Mouse (Mus musculus) left cerebral cortex, postnatal 14 days (tissue): ENCODE data around the gene Chchd5. TPM values are rescaled to one million over a fixed set of nuclear protein-coding genes. Genes with fewer than 3 reads are reported as not detected.
A peak's percentile ranks its signal among the peaks of the same experiment; 100 is the strongest.

Experiments used
- DNase-seq, 2 experiments: peaks; one replicate each; pipeline ENCODE4 v3.0.0; 2021 to 2022; ENCODE audit warnings: low spot score in 2 of 2, mixed read lengths in 1 of 2
- intact Hi-C: fragments of 180-260 bp; cut with DNase I; formaldehyde crosslinking; loops from one replicate; pipeline ENCODE4 v1.15.1; 2025
- total RNA-seq, 2 experiments: library from RNA; stranded (reverse); gene quantifications; 2 replicates each; pipeline ENCODE4 v1.2.3; 2021

Chchd5 gene
- total RNA-seq, 2 experiments from 2014 or later = 10.4 to 10.5 TPM

DNA sequence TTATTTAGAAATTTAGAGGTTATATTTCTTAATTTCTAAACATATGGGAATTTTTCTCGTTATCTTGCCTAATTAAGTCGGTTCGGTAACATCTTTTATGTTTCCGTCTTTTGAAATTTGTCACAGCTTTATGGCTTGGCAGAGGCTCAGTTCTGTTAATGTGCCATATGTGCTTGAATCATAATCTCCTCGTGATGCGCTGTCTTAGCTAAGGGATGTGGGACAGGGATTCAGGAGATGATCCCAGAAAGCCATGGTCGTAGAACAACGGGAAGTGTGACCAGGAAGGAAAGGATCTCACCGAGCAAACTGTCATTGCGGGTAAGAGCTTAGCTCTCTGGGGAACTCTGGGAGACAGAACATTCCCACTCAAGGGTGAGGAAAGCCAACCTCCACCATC, 10.4 kb downstream of the Chchd5 start:
- intact Hi-C loops = no loop called here
- peak; percentile 52 to 72 for DNase-seq

DNA sequence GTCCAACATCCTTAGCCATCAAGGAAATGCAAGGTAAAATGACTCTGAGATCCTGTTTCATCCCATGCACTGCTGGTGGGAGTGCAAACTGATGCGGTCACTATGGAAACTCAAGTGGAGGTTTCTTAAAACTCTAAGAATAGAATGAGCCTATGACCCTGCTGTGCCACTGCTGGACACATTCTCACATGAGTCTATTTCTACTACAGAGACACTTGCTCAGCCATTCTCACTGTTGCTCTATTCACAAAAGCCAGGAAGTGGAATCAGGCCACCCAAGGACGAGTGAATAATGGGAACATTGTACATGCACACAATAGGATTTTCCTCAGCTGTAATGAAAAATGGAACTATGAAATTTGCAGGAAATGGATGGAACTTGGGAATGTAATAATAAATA, 19.3 kb downstream of the Chchd5 start:
- DNase-seq = no peak
- intact Hi-C loops = no loop called here

DNA sequence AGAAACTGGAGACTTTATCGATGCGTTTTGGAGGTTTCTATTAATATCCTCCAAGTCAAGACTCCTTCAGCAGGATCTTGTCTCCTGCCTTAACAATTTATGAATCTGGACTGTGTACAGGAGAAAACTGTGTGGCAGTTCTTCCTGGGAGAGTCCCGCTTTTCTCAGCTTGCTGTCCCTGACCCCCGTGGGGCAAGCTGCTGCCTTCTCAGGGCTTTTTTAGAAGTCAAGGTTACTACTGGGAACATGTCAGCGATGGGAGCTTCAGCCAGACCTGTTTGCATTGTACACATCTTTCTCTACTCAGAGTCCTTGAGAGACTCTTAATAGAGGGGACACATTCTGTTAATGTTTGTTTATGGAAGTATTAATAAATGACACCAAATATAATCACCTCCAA, 20.9 kb downstream of the Chchd5 start:
- DNase-seq = no peak
- intact Hi-C loops = no loop called here

DNA sequence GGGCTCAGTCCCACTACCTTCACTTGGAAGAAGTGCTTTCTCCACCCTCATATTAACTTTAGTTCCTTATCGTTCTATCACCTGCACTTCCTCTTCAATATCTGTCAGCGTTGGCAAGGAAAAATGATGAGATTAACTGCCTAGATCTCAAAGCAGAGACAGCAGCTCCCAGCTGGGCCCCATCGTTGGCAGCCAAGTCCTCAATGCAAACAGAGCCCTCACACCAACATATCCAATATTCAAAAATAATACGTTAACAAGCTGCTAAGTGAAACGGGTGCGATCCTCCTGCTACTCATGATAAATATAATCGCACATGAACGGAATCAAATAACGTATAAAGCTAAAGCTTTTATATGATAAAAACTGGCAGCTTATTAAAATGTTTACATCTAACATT, 21.6 kb downstream of the Chchd5 start:
- intact Hi-C loops = no loop called here
- DNase-seq = no peak

DNA sequence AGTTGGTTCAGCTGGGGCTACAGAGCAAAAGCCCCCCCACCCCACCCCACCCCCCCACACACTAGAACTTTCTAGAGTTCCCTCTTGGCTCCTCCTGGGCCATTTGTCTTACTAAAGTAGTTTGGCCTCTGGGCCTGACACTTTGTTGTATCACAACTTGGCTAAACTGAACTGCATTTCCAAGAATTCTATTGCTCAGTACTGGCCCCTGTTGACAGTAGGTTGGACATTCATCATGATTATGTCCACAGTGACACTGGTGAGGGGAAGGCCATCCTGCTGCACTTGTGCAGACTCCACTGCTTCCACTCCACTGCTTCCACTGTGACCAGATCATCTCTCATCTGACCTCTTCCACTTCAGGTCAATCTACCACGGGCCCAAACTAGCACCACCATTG, 23.3 kb downstream of the Chchd5 start:
- no peak for DNase-seq
- intact Hi-C loops = no loop called here

DNA sequence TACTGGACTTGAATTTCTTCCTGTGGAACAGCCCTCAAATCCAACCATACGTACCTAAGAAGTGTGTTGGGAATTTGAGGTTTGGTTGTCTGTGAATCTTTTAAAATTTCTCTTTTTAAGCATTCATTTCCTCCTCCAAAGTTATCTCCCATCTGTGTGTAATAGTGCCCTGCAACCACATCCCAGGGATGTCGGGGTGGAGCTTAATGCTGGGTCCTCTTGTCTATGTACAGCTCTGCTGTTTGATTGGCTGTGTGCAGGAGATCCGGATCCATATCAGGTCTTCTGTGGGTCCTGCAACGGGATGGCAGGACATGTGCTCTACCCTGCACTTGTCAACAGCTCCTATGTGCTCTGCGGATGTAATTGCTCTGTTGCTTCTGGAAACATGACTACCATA, 35.3 kb downstream of the Chchd5 start:
- no peak for DNase-seq
- intact Hi-C loops = no loop called here

DNA sequence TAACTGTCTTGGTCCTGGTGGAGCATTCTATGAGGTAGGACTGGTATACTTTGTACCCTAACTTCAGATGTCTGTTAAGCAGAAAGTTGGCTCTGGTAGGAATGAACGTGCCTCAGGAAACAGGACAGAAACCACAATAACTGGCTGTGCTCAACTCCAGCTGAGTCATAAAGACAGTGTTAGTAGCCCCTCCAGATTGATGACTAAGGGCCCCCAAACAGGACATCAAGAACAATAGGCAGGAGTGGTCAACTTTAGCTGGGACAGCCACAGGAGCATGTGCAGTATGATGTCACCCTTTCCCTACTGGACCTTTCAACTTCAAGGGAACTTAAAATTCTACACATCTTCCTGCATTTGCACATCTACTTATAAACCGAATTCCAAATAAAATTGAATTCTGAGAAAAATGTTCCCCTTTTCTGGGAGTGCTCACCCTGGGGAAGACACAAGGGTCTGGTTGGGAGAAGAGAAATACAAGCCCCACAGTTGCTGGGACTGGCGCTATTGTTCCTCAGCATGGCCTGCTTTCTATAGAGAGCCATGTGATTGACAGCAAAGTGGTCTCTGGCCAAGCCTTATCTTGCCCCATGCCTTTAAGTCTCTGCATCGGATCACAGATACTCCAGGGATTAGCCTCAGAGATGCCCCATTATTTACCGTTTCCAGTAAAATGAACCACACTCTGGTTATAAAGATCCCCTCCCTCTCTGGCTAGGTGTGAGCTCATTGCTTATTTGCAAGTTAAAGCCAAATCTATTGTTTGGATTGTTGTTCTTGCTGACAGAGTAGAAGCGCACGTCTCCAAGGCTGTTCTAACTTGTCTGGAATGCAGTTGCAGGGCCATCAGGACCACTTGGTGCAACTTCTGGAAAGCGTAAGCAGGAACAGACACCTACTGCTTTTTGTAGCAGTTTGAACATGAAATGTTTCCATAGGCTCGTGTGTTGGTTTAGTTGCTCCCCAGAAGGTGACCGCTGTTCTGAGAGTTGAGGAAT, 37.3 kb downstream of the Chchd5 start:
- intact Hi-C loops = loop anchor here (1.0 kb wide), 1 partner anchor 22 kb away; no protein-coding TSS in a partner anchor
- DNase-seq = no peak

DNA sequence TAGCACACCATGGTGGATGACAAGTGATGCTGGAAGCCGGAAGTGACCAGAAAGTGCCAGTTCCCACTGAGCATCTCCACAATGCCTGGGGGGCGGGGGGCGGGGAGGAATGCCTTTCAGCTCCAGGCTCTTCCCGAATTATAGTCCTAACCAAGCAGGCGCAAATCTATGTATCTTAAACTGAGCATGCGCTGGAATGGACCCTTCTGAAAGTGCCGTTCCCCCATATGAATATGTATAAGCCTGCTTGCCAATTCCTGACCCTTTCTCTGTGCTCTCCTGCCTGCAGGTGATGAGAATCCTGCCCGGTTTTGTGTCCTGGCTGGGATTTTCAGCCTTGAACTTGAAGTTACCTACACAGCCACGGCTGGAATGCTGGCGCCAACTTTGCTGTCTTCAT, 43.9 kb downstream of the Chchd5 start:
- no peak for DNase-seq

DNA sequence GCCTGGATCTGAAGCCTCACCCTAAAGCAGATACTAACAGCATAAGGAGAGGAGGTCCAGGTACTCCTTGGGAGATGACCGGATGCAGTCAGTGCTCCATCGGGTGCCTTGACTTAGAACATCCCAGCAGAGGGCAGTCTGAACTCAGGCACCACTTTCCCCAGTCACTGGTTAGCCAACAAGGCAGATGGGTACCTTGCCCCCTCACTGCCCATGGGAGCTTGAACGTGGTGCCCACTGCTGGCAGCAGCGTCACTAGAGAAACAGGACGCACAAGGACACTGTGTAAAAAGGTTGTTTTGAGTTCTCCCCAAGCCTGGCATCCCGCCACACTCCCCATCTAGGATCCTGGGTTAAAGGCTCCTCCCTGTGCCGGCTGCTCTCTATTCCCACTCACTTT, 45.0 kb downstream of the Chchd5 start:
- peak; percentile 54 to 64 for DNase-seq
- intact Hi-C loops = loop anchor here (2.0 to 10.0 kb wide), 2 partner anchors 84 to 260 kb away; no protein-coding TSS in a partner anchor

More for the DNA sequence above, 43.9 kb downstream of the Chchd5 start:
- intact Hi-C loops = loop anchor here (10.0 kb wide), 1 partner anchor 261 kb away; no protein-coding TSS in a partner anchor

DNA sequence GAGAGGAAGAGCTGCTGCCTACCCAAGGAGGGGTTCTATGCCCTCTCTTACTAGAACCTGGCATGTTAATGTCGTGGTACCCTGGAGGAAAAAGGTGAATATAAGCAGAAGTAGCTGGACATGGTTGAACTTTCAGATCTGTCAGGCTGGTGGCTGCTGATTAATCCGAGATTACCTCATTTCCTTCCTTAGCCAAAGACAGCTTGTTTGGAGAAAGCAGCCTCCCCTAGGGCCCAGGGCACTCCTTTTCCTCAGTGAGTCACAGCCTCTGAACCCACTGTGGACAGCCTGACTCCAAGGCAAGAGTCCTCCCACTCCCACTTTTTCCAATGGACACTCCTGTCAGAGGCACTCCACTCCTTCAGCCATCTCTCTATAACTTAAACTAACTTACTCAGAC, 46.1 kb downstream of the Chchd5 start:
- DNase-seq = no peak
- intact Hi-C loops = loop anchor here (2.0 to 10.0 kb wide), 2 partner anchors 83 to 259 kb away; no protein-coding TSS in a partner anchor

DNA sequence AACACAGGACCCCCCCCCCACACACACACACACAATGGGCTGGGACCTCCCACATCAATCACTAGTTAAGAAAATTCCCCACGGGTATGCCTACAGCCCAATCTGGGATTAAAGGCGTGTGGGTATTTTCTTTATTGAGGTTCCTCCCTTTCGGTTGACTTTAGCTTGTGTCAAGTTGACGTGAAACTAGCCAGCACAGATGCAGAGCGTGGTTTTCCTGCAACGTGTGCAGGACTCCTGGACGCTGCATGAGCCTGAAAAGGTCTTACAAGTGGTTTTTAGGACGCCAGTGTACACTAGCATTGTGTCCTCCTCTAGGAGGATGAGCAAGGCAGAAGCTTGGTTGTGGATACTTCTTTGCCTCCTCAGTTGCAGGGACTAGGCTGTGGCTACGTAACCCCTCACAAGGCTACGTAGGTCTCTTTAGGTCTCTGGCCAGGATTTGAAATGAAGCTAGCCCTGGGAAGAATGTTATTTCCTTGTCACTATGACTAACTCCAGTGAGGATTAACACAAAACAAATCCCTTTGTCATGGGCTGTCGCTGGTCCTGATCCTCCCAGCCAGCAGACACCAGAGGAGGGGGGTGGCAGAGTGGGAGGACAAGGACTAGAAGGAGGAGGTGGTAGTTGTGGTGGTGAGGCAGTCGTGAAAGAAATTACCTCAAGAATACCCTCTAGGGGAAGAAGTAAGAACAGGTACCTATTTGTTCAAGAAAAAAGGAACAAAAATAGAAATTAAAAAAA, 47.3 kb downstream of the Chchd5 start:
- intact Hi-C loops = loop anchor here (10.0 kb wide), 1 partner anchor 258 kb away; no protein-coding TSS in a partner anchor
- DNase-seq = no peak

DNA sequence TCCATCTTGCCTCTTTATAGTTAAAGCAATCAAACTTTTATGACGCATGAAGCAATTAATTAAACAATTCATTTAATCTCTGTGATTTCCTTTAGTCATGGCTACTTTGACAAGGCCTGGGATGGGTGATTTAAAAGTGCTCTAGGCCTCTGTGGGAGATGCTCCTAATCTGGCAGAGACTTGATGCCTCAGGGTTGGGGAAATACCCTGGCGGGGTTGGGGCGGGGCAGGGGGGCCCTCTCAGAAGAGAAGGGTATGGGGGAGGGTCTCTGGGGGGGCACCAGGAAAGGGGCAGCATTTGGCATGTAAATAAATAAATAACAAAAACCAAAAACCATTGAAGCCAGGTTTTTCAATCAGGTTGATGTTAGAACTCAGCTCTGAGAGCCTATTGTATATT, 48.2 kb downstream of the Chchd5 start:
- DNase-seq = no peak
- intact Hi-C loops = loop anchor here (10.0 kb wide), 1 partner anchor 257 kb away; no protein-coding TSS in a partner anchor

DNA sequence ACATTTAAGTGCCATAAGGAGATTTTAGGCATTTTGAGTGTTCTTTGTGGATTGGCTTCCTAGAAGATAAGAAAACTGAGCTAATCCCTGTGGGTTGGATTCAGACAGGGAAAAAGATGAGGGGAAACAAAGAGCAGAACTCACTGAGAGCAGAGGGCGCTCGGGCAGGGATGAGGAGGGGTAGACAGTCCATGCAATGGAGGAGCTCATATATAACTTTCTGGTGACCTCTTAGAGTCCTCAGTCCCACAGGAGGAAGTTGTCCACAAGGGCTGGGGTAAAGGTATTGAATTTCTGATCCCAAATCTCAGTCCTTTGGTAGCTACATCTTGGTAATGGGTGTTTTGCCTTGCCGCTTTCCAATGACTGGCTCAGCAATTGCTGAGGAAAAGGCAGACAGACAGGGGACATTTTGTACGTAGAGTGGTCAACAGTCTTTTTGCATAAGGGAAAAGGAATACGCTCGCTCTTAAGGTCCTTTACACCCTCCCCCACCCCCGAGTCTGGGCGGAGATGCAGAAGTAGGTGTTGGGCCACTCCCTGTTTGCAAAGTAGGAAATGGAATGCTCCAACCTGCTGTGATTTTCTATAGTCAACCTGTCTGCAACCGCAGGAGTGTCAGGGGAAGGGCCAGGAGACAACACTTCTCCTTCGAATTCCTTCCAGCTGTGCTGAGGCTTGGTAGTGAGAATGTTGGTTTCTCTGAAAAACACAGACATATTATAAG, 48.8 kb downstream of the Chchd5 start:
- intact Hi-C loops = loop anchor here (10.0 kb wide), 1 partner anchor 256 kb away; no protein-coding TSS in a partner anchor
- no peak for DNase-seq

DNA sequence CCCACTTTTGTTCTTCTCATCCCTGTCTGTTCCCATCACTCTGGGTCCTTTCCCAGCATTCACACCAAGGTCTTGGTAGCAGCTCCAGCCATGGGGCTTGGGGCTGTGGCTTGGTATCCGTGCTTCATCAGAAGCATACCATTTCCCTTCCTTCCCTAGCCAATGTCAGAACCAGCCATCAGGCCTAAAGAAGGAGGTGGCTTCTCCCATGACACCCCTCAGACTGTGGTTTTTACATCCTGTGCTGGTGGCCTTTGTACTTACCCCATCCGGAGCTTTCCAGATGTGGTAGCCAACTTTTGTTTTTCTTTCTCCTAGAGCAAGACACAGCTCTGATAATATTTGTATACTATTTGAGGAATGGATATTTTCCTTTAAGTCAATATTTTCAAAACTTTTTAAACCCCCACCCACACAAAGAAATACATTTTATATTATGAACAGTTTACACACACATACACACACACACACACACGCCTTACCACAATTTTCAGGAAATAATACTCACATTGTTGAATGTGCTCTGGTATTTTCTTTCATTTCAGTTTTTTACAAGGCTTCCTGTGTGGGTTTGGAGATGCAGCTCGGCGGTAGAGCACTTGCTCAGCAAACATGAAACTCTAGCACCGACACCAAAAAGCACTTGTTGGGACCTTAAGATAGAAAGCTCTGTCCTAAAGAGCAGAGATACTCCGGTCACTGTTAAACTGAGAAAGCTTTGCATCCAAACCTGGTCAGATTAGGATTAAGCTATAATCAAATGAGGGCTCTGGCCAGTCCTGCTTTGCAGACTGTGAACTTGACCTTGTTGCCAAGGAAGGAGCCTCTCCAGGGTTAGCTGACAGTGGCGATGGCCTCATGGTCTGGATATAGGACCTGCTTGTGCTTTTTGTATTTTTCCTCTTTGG, 50.7 kb downstream of the Chchd5 start:
- no peak for DNase-seq
- intact Hi-C loops = loop anchor here (10.0 kb wide), 1 partner anchor 255 kb away; no protein-coding TSS in a partner anchor

DNA sequence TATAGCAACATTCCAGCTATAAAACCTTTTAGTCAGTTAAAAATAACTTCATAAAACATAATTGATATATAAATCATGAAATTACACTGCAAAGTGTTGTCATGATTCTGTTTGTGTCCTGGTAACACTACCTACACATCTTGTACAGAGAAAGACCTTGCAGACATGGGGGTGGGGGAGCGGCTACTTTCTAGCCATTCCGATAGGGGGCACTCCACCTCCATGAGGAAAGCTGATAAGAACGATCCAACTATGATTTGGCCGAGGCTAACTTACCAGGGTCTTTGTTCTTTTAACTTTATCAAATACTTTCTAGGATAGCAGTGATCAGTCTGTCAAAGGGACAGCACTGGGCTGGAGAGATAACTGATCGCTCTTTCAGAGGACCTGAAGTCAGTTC, 52.0 kb downstream of the Chchd5 start:
- intact Hi-C loops = no loop called here
- no peak for DNase-seq

DNA sequence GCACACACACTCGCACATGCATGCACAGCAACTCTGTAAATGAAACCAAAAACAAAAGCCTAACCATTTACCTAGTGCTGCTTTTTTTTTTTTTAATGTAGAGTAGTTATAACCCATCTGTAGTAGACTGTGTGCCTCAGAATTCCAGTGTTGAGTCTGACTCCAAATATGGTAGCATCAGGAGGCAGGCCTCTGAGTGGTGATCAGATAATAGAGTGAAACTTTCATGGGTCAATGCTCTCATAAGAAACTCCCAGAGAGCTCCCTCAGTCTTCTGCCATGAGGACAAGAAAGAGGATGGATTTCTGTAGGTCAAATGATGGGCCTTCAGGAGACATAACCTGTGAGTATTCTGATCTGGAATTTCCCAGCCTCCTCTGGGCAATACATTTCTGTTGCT, 52.9 kb downstream of the Chchd5 start:
- DNase-seq = no peak
- intact Hi-C loops = no loop called here

DNA sequence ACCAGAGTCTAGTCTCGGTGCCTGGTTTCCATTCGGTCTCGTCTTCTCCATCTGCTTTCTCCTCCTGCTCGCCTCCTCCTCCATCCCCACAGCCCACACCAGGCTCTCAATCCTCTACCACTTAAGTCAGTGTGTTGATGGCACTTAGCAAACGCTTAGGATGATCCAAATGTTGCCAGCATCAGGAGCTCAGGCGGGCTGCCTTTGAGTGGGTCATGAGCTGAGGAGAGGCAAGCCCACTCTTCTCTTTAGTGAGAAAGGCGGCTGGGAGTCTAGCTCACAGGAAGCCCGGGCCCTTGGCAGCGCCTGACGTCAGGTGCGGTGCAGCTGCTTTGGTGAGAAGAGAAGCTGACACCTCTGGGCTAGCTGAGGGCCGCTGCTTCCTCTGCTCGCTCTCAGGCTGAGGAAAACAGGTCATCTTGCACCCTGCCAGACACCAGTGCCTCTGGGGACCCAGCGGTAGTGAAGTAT, 54.1 kb downstream of the Chchd5 start:
- peak; percentile 21 to 31 for DNase-seq
- intact Hi-C loops = no loop called here
